Mouse (Mus musculus): ENCODE results near the gene Map2k6. TPM values are rescaled to one million over a fixed set of nuclear protein-coding genes. Genes with fewer than 3 reads are reported as not detected.

Gene Map2k6
- total RNA-seq, 2 experiments from 2014 or later, result 42.0 to 42.1 TPM

DNA sequence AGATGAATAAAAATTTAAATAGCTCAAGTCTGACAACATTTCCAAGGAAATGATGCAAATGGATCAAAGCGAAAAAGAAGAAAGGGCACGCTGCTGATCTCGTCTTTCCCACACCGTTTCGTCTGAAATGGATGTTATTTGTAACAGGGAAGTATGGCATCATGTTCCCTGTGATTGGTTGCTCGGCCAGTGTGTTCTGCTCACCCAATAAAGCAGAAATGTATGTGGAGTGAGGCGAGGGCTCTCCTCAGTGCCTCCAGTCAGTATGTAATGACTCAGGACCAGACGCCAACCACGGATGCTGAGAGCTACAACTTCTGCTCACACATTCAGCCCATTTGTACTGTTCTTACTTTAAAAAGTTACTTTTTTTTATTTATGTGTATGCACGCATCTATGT lies 164.9 kb downstream of the Map2k6 start:
- DNase-seq, result no peak

DNA sequence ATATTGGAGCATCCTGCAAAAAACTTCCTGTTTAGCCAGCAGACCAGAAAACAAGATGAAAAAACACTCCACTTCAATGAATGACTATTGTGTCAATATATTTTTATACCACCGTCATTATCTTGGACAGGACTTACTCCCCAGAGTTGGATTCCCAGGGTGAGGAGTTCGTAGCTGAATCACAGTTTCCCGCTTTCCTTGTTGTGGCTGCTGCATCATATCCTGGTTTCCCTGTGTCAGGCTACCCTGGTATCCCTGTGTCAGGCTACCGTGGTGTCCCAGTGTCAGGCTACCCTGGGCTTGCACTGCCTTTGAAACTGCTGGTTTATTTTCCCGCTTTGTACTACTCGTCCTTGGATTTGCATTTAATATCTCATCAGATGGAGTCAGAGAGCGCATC lies 167.4 kb downstream of the Map2k6 start:
- DNase-seq, result no peak

DNA sequence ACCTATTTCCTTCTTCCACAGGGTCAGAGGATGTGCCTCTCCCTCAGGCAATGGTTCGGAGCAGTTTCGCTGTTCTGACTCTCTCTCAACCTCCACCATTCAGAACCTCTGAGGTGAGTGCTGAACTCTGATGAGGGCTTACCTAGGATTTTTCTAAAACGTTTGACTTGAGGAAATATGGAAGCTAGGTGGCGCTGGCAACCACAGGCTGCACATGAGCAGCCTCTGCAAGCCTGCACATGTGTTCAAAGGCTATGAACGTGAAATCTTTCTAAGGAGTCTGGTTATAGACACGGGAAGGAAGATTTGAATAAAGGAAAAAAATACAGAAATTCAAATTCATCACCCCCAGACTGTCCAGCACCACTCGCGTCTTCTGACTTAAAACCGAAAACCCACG lies 173.6 kb downstream of the Map2k6 start:
- DNase-seq, result no peak

Other genes with a start within 250 kb of the Map2k6 start
- gene Abca9, start 230.9 kb upstream of the Map2k6 start, total RNA-seq (2021), result 10 to 100 TPM in 1 of 2 experiments, 1 to 10 TPM in 1; 9.2 to 10.2 TPM
- gene Abca6, start 147.3 kb upstream of the Map2k6 start, total RNA-seq (2021), result 1 to 10 TPM; 2.1 to 2.5 TPM
- 1 to 10 TPM; 5.8 to 9.0 TPM for gene Abca5, start 61.4 kb upstream of the Map2k6 start, total RNA-seq (2021)

All from gastrocnemius, postnatal 25 days (tissue).